Mouse (Mus musculus): ENCODE measurements around the gene Ets2. TPM values are rescaled to one million over a fixed set of nuclear protein-coding genes. Genes with fewer than 3 reads are reported as not detected.

Ets2 gene
- polyA plus RNA-seq, 1 experiment = 60.6 TPM

GRCm38 (mm10) chr16:95682431-95682892 is 19.4 kb upstream of the Ets2 start:
- Histone ChIP-seq H3K4me3 (ENCODE audit: insufficient read depth, poor library complexity, severe bottlenecking) (no peak overlapping the region), H3K36me3 (ENCODE audit: control insufficient read depth, insufficient read depth) (no peaks in the 10 kb centered on the region), H3K79me3 (ENCODE audit: low read depth) (no peaks in the 10 kb centered on the region), H3ac (ENCODE audit: control insufficient read depth, insufficient read length, low read depth) (no peak overlapping the region), H3K79me2 (ENCODE audit: control insufficient read depth, insufficient read depth) (no peaks in the 10 kb centered on the region), H3K27me3 (ENCODE audit: control insufficient read depth, insufficient read depth, insufficient read length) (no peaks in the 10 kb centered on the region)
- TF ChIP-seq USF1 (IDR thresholded peaks at IDR 0.05; ENCODE audit: low read depth) (no peak), MYOG (IDR thresholded peaks at IDR 0.05; ENCODE audit: control insufficient read depth, extremely low read depth, insufficient read length) (no peak), FOSL1 (IDR thresholded peaks at IDR 0.05; ENCODE audit: insufficient read depth, low read length, poor library complexity, severe bottlenecking) (no peak), CTCF (IDR thresholded peaks at IDR 0.05; ENCODE audit: control insufficient read depth, insufficient read depth, insufficient read length) (no peak), MAX (IDR thresholded peaks at IDR 0.05) (no peak), CEBPB (IDR thresholded peaks at IDR 0.05; ENCODE audit: low read depth) (no peak), MYOD1 (IDR thresholded peaks at IDR 0.05; ENCODE audit: control insufficient read depth, insufficient read length, low read depth) (no peak)

GRCm38 (mm10) chr16:95685807-95686206 is 16.1 kb upstream of the Ets2 start:
- Histone ChIP-seq H3K79me3 (ENCODE audit: low read depth) (no peaks in the 10 kb centered on the region), H3K36me3 (ENCODE audit: control insufficient read depth, insufficient read depth) (no peaks in the 10 kb centered on the region), H3K27me3 (ENCODE audit: control insufficient read depth, insufficient read depth, insufficient read length) (no peaks in the 10 kb centered on the region), H3K4me3 (ENCODE audit: insufficient read depth, poor library complexity, severe bottlenecking) (no peak overlapping the region), H3K79me2 (ENCODE audit: control insufficient read depth, insufficient read depth) (no peaks in the 10 kb centered on the region), H3ac (ENCODE audit: control insufficient read depth, insufficient read length, low read depth) (no peak overlapping the region)
- TF ChIP-seq MYOD1 (IDR thresholded peaks at IDR 0.05; ENCODE audit: control insufficient read depth, insufficient read length, low read depth) (no peak), FOSL1 (IDR thresholded peaks at IDR 0.05; ENCODE audit: insufficient read depth, low read length, poor library complexity, severe bottlenecking) (no peak), MAX (IDR thresholded peaks at IDR 0.05) (no peak), CEBPB (IDR thresholded peaks at IDR 0.05; ENCODE audit: low read depth) (no peak), CTCF (IDR thresholded peaks at IDR 0.05; ENCODE audit: control insufficient read depth, insufficient read depth, insufficient read length) (no peak), USF1 (IDR thresholded peaks at IDR 0.05; ENCODE audit: low read depth) (no peak), MYOG (IDR thresholded peaks at IDR 0.05; ENCODE audit: control insufficient read depth, extremely low read depth, insufficient read length) (no peak)

GRCm38 (mm10) chr16:95686246-95686645 is 15.6 kb upstream of the Ets2 start:
- H3K4me3 ChIP-seq (ENCODE audit: insufficient read depth, poor library complexity, severe bottlenecking) = no peak overlapping the region
- H3K27me3 ChIP-seq (ENCODE audit: control insufficient read depth, insufficient read depth, insufficient read length) = no peaks in the 10 kb centered on the region
- no peak for TF ChIP-seq CTCF (IDR thresholded peaks at IDR 0.05; ENCODE audit: control insufficient read depth, insufficient read depth, insufficient read length)
- no peak for TF ChIP-seq CEBPB (IDR thresholded peaks at IDR 0.05; ENCODE audit: low read depth)
- no peak for TF ChIP-seq USF1 (IDR thresholded peaks at IDR 0.05; ENCODE audit: low read depth)
- no peak for TF ChIP-seq MYOG (IDR thresholded peaks at IDR 0.05; ENCODE audit: control insufficient read depth, extremely low read depth, insufficient read length)
- no peak for TF ChIP-seq FOSL1 (IDR thresholded peaks at IDR 0.05; ENCODE audit: insufficient read depth, low read length, poor library complexity, severe bottlenecking)
- no peak for TF ChIP-seq MYOD1 (IDR thresholded peaks at IDR 0.05; ENCODE audit: control insufficient read depth, insufficient read length, low read depth)
- TF ChIP-seq MAX (IDR thresholded peaks at IDR 0.05) = no peak
- H3K79me3 ChIP-seq (ENCODE audit: low read depth) = no peaks in the 10 kb centered on the region
- no peaks in the 10 kb centered on the region for H3K36me3 ChIP-seq (ENCODE audit: control insufficient read depth, insufficient read depth)
- no peak overlapping the region for H3ac ChIP-seq (ENCODE audit: control insufficient read depth, insufficient read length, low read depth)
- no peaks in the 10 kb centered on the region for H3K79me2 ChIP-seq (ENCODE audit: control insufficient read depth, insufficient read depth)

DNA sequence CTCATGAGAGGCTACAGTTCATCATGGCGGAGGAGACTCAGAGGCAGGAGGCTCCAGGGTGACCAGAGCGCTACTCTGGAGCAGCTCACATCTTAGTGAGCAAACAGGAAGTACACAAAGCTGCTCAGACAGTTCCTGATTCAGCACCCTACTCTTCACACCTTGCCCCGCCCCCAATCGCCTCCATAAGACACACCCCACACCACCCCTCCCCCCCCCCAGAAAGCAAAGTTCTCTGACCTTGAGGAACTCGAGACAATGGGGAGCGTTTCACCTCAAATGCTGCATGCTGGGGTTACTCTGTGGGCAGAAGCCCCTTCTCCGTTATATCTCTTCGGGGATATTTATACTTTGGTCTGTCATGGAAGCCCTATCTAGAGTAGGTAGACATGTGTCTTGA is 15.0 kb upstream of the Ets2 start:
- H3K79me2 ChIP-seq (ENCODE audit: control insufficient read depth, insufficient read depth) = no peaks in the 10 kb centered on the region
- H3K36me3 ChIP-seq (ENCODE audit: control insufficient read depth, insufficient read depth) = no peaks in the 10 kb centered on the region
- H3K79me3 ChIP-seq (ENCODE audit: low read depth) = no peaks in the 10 kb centered on the region
- no peaks in the 10 kb centered on the region for H3K27me3 ChIP-seq (ENCODE audit: control insufficient read depth, insufficient read depth, insufficient read length)
- TF ChIP-seq FOSL1 (IDR thresholded peaks at IDR 0.05; ENCODE audit: insufficient read depth, low read length, poor library complexity, severe bottlenecking) = no peak
- TF ChIP-seq USF1 (IDR thresholded peaks at IDR 0.05; ENCODE audit: low read depth) = no peak
- TF ChIP-seq MAX (IDR thresholded peaks at IDR 0.05) = no peak
- no peak for TF ChIP-seq MYOD1 (IDR thresholded peaks at IDR 0.05; ENCODE audit: control insufficient read depth, insufficient read length, low read depth)
- no peak for TF ChIP-seq CEBPB (IDR thresholded peaks at IDR 0.05; ENCODE audit: low read depth)
- no peak for TF ChIP-seq CTCF (IDR thresholded peaks at IDR 0.05; ENCODE audit: control insufficient read depth, insufficient read depth, insufficient read length)
- no peak for TF ChIP-seq MYOG (IDR thresholded peaks at IDR 0.05; ENCODE audit: control insufficient read depth, extremely low read depth, insufficient read length)
- H3K4me3 ChIP-seq (ENCODE audit: insufficient read depth, poor library complexity, severe bottlenecking) = no peak overlapping the region
- no peak overlapping the region for H3ac ChIP-seq (ENCODE audit: control insufficient read depth, insufficient read length, low read depth)

GRCm38 (mm10) chr16:95688010-95688409 is 13.9 kb upstream of the Ets2 start:
- no peak overlapping the region for H3K4me3 ChIP-seq (ENCODE audit: insufficient read depth, poor library complexity, severe bottlenecking)
- no peaks in the 10 kb centered on the region for H3K79me2 ChIP-seq (ENCODE audit: control insufficient read depth, insufficient read depth)
- no peaks in the 10 kb centered on the region for H3K27me3 ChIP-seq (ENCODE audit: control insufficient read depth, insufficient read depth, insufficient read length)
- no peaks in the 10 kb centered on the region for H3K79me3 ChIP-seq (ENCODE audit: low read depth)
- H3K36me3 ChIP-seq (ENCODE audit: control insufficient read depth, insufficient read depth) = no peaks in the 10 kb centered on the region
- TF ChIP-seq MAX (IDR thresholded peaks at IDR 0.05) = no peak
- TF ChIP-seq FOSL1 (IDR thresholded peaks at IDR 0.05; ENCODE audit: insufficient read depth, low read length, poor library complexity, severe bottlenecking) = no peak
- no peak for TF ChIP-seq MYOD1 (IDR thresholded peaks at IDR 0.05; ENCODE audit: control insufficient read depth, insufficient read length, low read depth)
- TF ChIP-seq CEBPB (IDR thresholded peaks at IDR 0.05; ENCODE audit: low read depth) = no peak
- no peak for TF ChIP-seq USF1 (IDR thresholded peaks at IDR 0.05; ENCODE audit: low read depth)
- TF ChIP-seq CTCF (IDR thresholded peaks at IDR 0.05; ENCODE audit: control insufficient read depth, insufficient read depth, insufficient read length) = no peak
- TF ChIP-seq MYOG (IDR thresholded peaks at IDR 0.05; ENCODE audit: control insufficient read depth, extremely low read depth, insufficient read length) = no peak
- no peak overlapping the region for H3ac ChIP-seq (ENCODE audit: control insufficient read depth, insufficient read length, low read depth)

GRCm38 (mm10) chr16:95696599-95696998 is 5.3 kb upstream of the Ets2 start:
- no peaks in the 10 kb centered on the region for H3K27me3 ChIP-seq (ENCODE audit: control insufficient read depth, insufficient read depth, insufficient read length)
- TF ChIP-seq FOSL1 (IDR thresholded peaks at IDR 0.05; ENCODE audit: insufficient read depth, low read length, poor library complexity, severe bottlenecking) = no peak
- TF ChIP-seq MYOD1 (IDR thresholded peaks at IDR 0.05; ENCODE audit: control insufficient read depth, insufficient read length, low read depth) = no peak
- no peak for TF ChIP-seq CTCF (IDR thresholded peaks at IDR 0.05; ENCODE audit: control insufficient read depth, insufficient read depth, insufficient read length)
- no peak for TF ChIP-seq MAX (IDR thresholded peaks at IDR 0.05)
- no peak for TF ChIP-seq USF1 (IDR thresholded peaks at IDR 0.05; ENCODE audit: low read depth)
- no peak for TF ChIP-seq CEBPB (IDR thresholded peaks at IDR 0.05; ENCODE audit: low read depth)
- no peak for TF ChIP-seq MYOG (IDR thresholded peaks at IDR 0.05; ENCODE audit: control insufficient read depth, extremely low read depth, insufficient read length)
- no peak overlapping the region for H3K4me3 ChIP-seq (ENCODE audit: insufficient read depth, poor library complexity, severe bottlenecking)

More at GRCm38 (mm10) chr16:95696599-95696998, 5.3 kb upstream of the Ets2 start:
- no peaks in the 10 kb centered on the region for H3K79me2 ChIP-seq (ENCODE audit: control insufficient read depth, insufficient read depth)
- H3ac ChIP-seq (ENCODE audit: control insufficient read depth, insufficient read length, low read depth) = no peak overlapping the region
- H3K36me3 ChIP-seq (ENCODE audit: control insufficient read depth, insufficient read depth) = no peaks in the 10 kb centered on the region
- no peaks in the 10 kb centered on the region for H3K79me3 ChIP-seq (ENCODE audit: low read depth)
